Mouse (Mus musculus): ENCODE measurements at regions not wholly inside any gene's neighbourhood (a gene's known extent, or its start where the extent isn't known, plus 50 kb on each side); places are given as distances from the start of the nearest gene placed in this dataset.

GRCm38 (mm10) chrX:68313486-68313885 is 364.9 kb upstream of the Fmr1 start:
- ATAC-seq (replicated peaks; ENCODE audit: low read depth, poor library complexity, severe bottlenecking) = peak; percentile 92

Measured in common myeloid progenitor, adult 5-6 weeks (primary cell).